Mouse (Mus musculus) embryonic facial prominence, embryonic 13.5 days (tissue): ENCODE data around the gene Slc29a1. TPM values are rescaled to one million over a fixed set of nuclear protein-coding genes. Genes with fewer than 3 reads are reported as not detected.

Experiments used
- ATAC-seq: fragments of 200-750 bp; cut with Nextera tagmentation; 2 replicates; pipeline ENCODE4 v1.8.0; 2017; ENCODE audit warnings: low read depth; ENCODE audit not compliant: insufficient number of reproducible peaks, insufficient read depth, low FRiP score, low TSS enrichment
- H3K27ac ChIP-seq: fragments of 300-500 bp; sonication (generic); 2 replicates; pipeline ENCODE4 v1.5.1; 2015; ENCODE audit warnings: moderate library complexity, mild to moderate bottlenecking, inconsistent platforms
- H3K27me3 ChIP-seq: fragments of 300-500 bp; sonication (generic); 2 replicates; pipeline ENCODE4 v1.6.1; 2015; ENCODE audit warnings: mild to moderate bottlenecking, inconsistent platforms
- H3K36me3 ChIP-seq: fragments of 300-500 bp; sonication (generic); 2 replicates; pipeline ENCODE4 v1.6.1; 2015; ENCODE audit warnings: mild to moderate bottlenecking, inconsistent platforms
- H3K4me1 ChIP-seq: fragments of 300-500 bp; sonication (generic); 2 replicates; pipeline ENCODE4 v1.6.1; 2015; ENCODE audit warnings: inconsistent platforms
- H3K4me2 ChIP-seq: fragments of 300-500 bp; sonication (generic); 2 replicates; pipeline ENCODE4 v1.6.1; 2015; ENCODE audit warnings: moderate library complexity, mild to moderate bottlenecking, inconsistent platforms
- H3K4me3 ChIP-seq: fragments of 300-500 bp; sonication (generic); 2 replicates; pipeline ENCODE4 v1.5.1; 2015; ENCODE audit warnings: mild to moderate bottlenecking, inconsistent platforms
- H3K9ac ChIP-seq: fragments of 300-500 bp; sonication (generic); 2 replicates; pipeline ENCODE4 v1.6.1; 2015; ENCODE audit warnings: mild to moderate bottlenecking, inconsistent platforms
- H3K9me3 ChIP-seq: fragments of 300-500 bp; sonication (generic); 2 replicates; pipeline ENCODE4 v1.6.1; 2016; ENCODE audit warnings: inconsistent platforms
- WGBS: fragments of 180-500 bp; shearing (Covaris S2); methylation state at CpG from one replicate; pipeline ENCODE4 v1.1.7; 2015; ENCODE audit warnings: mixed read lengths; 5-methylcytosine and 5-hydroxymethylcytosine counted together
- polyA plus RNA-seq: library from polyadenylated mRNA; unstranded; fragments of >200 nt; fragmentation: Nextera tagmentation; extraction: Ambion mirVana; gene quantifications from 2 replicates; pipeline ENCODE4 v1.2.1, GENCODE M21; 2015

The Slc29a1 gene
- polyA plus RNA-seq, 1 experiment from 2014 or later: 69.8 TPM

GRCm38 (mm10) chr17:45594881-45595735 lies 4.3 kb downstream of the Slc29a1 start:
- Histone ChIP-seq H3K4me1 (peaks cover 68% of the 10 kb centered on the region), H3K27me3 (peaks cover 26% of the 10 kb centered on the region), H3K4me2 (peak overlapping the region; percentile 99), H3K9me3 (no peaks in the 10 kb centered on the region), H3K9ac (peak overlapping the region; percentile 76), H3K27ac (no peak overlapping the region; the same call in 1 of the 2 replicates), H3K4me3 (peak overlapping the region; percentile 59), H3K36me3 (peaks cover 2% of the 10 kb centered on the region; the same call in 1 of the 2 replicates)
- WGBS: 1% methylated on average over 58 of the region's 58 CpGs
- peak; percentile 68 for ATAC-seq

- Histone ChIP-seq H3K4me2 (peak overlapping the region; percentile 99), H3K27ac (no peak overlapping the region), H3K4me1 (peaks cover 59% of the 10 kb centered on the region), H3K27me3 (peaks cover 18% of the 10 kb centered on the region), H3K4me3 (peak overlapping the region; percentile 59), H3K9ac (peak overlapping the region; percentile 76), H3K9me3 (no peaks in the 10 kb centered on the region), H3K36me3 (peaks cover 10% of the 10 kb centered on the region)
- no peak for ATAC-seq
- WGBS: 35% methylated on average over 8 of the region's 8 CpGs
Observed at GRCm38 (mm10) chr17:45594195-45594594, 5.2 kb downstream of the Slc29a1 start.

GRCm38 (mm10) chr17:45593479-45593878 lies 5.9 kb downstream of the Slc29a1 start:
- ATAC-seq: no peak
- H3K4me2 ChIP-seq: peak overlapping the region; percentile 99
- H3K9me3 ChIP-seq: no peaks in the 10 kb centered on the region
- peak overlapping the region; percentile 59; the same call in 1 of the 2 replicates for H3K4me3 ChIP-seq
- peaks cover 17% of the 10 kb centered on the region for H3K27me3 ChIP-seq
- no peak overlapping the region for H3K27ac ChIP-seq
- H3K9ac ChIP-seq: peak overlapping the region; percentile 44; the same call in 1 of the 2 replicates
- WGBS: 28% methylated on average over 8 of the region's 8 CpGs
- H3K4me1 ChIP-seq: peaks cover 58% of the 10 kb centered on the region
- H3K36me3 ChIP-seq: peaks cover 16% of the 10 kb centered on the region

GRCm38 (mm10) chr17:45592606-45593431 lies 6.6 kb downstream of the Slc29a1 start:
- peak overlapping the region; percentile 99 for H3K4me2 ChIP-seq
- H3K27me3 ChIP-seq: peaks cover 17% of the 10 kb centered on the region
- peak overlapping the region; percentile 54 for H3K9ac ChIP-seq
- peak overlapping the region; percentile 33 for H3K27ac ChIP-seq
- peaks cover 58% of the 10 kb centered on the region for H3K4me1 ChIP-seq
- ATAC-seq: no peak
- H3K36me3 ChIP-seq: peaks cover 20% of the 10 kb centered on the region
- 41% methylated on average over 8 of the region's 8 CpGs for WGBS
- no peaks in the 10 kb centered on the region for H3K9me3 ChIP-seq
- peak overlapping the region; percentile 59 for H3K4me3 ChIP-seq

GRCm38 (mm10) chr17:45591701-45592605 lies 7.5 kb downstream of the Slc29a1 start:
- H3K4me2 ChIP-seq: peak overlapping the region; percentile 99
- H3K4me1 ChIP-seq: peaks cover 56% of the 10 kb centered on the region
- H3K9ac ChIP-seq: peak overlapping the region; percentile 54
- 39% methylated on average over 16 of the region's 16 CpGs for WGBS
- H3K4me3 ChIP-seq: peak overlapping the region; percentile 6
- ATAC-seq: no peak
- H3K36me3 ChIP-seq: peaks cover 27% of the 10 kb centered on the region
- no peaks in the 10 kb centered on the region for H3K9me3 ChIP-seq
- peaks cover 17% of the 10 kb centered on the region for H3K27me3 ChIP-seq
- peak overlapping the region; percentile 33; the same call in 1 of the 2 replicates for H3K27ac ChIP-seq

- WGBS: 56% methylated on average over 6 of the region's 6 CpGs
- Histone ChIP-seq H3K27ac (no peak overlapping the region), H3K36me3 (peaks cover 34% of the 10 kb centered on the region), H3K4me1 (peaks cover 48% of the 10 kb centered on the region), H3K9ac (no peak overlapping the region), H3K4me2 (no peak overlapping the region), H3K4me3 (no peak overlapping the region), H3K9me3 (peaks cover 4% of the 10 kb centered on the region; the same call in 1 of the 2 replicates), H3K27me3 (peaks cover 17% of the 10 kb centered on the region)
- ATAC-seq: no peak
Observed at GRCm38 (mm10) chr17:45590410-45590809, 9.0 kb downstream of the Slc29a1 start.

GRCm38 (mm10) chr17:45589844-45590243 lies 9.6 kb downstream of the Slc29a1 start:
- WGBS: 94% methylated on average over 8 of the region's 8 CpGs

GRCm38 (mm10) chr17:45589236-45589635 lies 10.2 kb downstream of the Slc29a1 start:
- Histone ChIP-seq H3K36me3 (peaks cover 34% of the 10 kb centered on the region), H3K27ac (no peak overlapping the region), H3K4me3 (no peak overlapping the region), H3K4me2 (no peak overlapping the region), H3K9ac (no peak overlapping the region), H3K9me3 (peaks cover 4% of the 10 kb centered on the region; the same call in 1 of the 2 replicates), H3K4me1 (peaks cover 49% of the 10 kb centered on the region), H3K27me3 (peaks cover 10% of the 10 kb centered on the region)
- 94% methylated on average over 7 of the region's 7 CpGs for WGBS
- ATAC-seq: no peak

More at GRCm38 (mm10) chr17:45589844-45590243, 9.6 kb downstream of the Slc29a1 start:
- Histone ChIP-seq H3K36me3 (peaks cover 34% of the 10 kb centered on the region), H3K9ac (no peak overlapping the region), H3K4me2 (no peak overlapping the region), H3K27me3 (peaks cover 16% of the 10 kb centered on the region), H3K27ac (no peak overlapping the region), H3K4me3 (no peak overlapping the region), H3K9me3 (peaks cover 4% of the 10 kb centered on the region; the same call in 1 of the 2 replicates), H3K4me1 (peaks cover 49% of the 10 kb centered on the region)
- ATAC-seq: no peak

- peaks cover 4% of the 10 kb centered on the region; the same call in 1 of the 2 replicates for H3K9me3 ChIP-seq
- H3K4me3 ChIP-seq: no peak overlapping the region
- peaks cover 3% of the 10 kb centered on the region; the same call in 1 of the 2 replicates for H3K27me3 ChIP-seq
- H3K4me2 ChIP-seq: no peak overlapping the region
- H3K27ac ChIP-seq: no peak overlapping the region
- H3K4me1 ChIP-seq: peaks cover 42% of the 10 kb centered on the region
- peaks cover 34% of the 10 kb centered on the region for H3K36me3 ChIP-seq
- H3K9ac ChIP-seq: no peak overlapping the region
- ATAC-seq: no peak
- WGBS: 91% methylated on average over 7 of the region's 7 CpGs
Observed at GRCm38 (mm10) chr17:45588370-45588769, 11.0 kb downstream of the Slc29a1 start.

GRCm38 (mm10) chr17:45586449-45586837 lies 13.0 kb downstream of the Slc29a1 start:
- peaks cover 26% of the 10 kb centered on the region for H3K4me1 ChIP-seq
- no peak overlapping the region for H3K9ac ChIP-seq
- 98% methylated on average over 3 of the region's 3 CpGs for WGBS
- peaks cover 4% of the 10 kb centered on the region; the same call in 1 of the 2 replicates for H3K9me3 ChIP-seq
- no peak overlapping the region for H3K4me2 ChIP-seq
- H3K27me3 ChIP-seq: no peaks in the 10 kb centered on the region
- no peak overlapping the region for H3K4me3 ChIP-seq
- no peak overlapping the region for H3K27ac ChIP-seq
- H3K36me3 ChIP-seq: peaks cover 34% of the 10 kb centered on the region
- ATAC-seq: no peak
